Mouse (Mus musculus) layer of hippocampus, adult 8-10 months (tissue): ENCODE measurements around the gene Lrrc4c. TPM values are rescaled to one million over a fixed set of nuclear protein-coding genes. Genes with fewer than 3 reads are reported as not detected.

Experiments
- DNase-seq, 2 experiments: peaks; one replicate each; pipeline ENCODE4 v3.0.0; 2022; ENCODE audit warnings: low spot score in 2 of 2
- total RNA-seq, 4 experiments: library from RNA; stranded (reverse); gene quantifications; 2 replicates each; pipeline ENCODE4 v1.2.4; 2022

Lrrc4c gene
- total RNA-seq, result 10 to 100 TPM; 67.3 to 78.3 (median 72.0) TPM

DNA sequence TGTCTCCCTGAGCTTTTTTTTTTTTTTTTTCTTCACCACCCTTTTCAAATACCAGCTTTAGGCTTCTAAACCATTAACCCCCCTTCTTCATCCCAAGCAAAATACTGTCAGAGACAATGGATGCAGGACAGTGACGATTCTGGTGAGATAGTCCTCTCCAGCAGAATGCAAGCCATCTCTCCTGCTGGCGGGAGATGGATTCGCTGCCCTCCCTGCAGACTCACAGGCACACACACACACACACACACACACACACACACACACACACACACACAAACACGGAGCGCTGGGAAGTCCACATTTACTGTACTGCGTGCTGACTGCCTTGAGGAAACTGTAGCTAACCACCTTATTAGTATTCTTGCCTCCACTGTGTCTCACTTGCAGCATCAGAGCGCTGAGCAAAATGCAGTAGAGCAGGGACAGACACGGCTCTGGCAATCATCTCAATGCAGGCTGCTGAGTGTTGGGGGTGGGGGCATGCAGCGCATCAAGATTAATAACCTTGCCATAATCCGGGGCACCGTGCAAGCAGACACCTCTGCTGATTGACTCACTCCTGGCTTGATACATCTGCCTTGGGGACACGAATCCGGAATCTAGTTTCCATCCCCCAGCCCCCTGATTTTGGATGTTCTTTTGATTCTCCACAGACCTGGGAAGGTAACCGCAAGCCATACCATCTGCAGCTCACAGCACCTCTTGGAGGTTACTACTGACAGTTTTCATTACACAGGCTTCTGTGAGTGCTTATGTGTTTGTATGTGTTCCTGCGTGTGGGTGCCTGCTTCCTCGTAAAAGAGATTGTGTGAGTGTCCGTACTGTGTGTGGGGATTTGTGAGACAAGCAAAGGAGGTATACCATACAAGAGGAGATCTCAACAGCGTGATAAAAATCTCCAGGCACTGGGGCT lies at the start of gene Lrrc4c:
TSS of gene Lrrc4c (plus strand) at position 783 of the 913 bp plus-strand sequence.
- peak; percentile 37 to 56 for DNase-seq

DNA sequence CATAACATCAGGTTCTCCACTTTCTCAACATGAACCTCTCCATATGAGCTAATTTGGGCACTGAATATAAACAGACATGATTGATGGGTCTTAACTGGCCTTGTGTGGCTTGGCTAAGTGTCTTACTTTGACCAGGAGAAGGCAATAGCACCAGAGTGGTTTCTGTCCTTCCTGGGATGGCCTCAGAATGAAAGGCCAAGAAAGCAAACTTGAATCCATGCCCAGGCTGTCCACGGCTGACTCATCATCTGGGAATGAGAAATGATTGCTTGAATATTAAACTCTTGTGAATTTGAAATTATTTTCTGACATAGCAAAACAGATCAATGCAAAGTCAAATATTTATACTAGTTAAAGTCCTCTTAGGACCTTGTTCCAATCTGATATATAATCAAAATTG lies 42.9 kb upstream of the Lrrc4c start:
- DNase-seq, result no peak

DNA sequence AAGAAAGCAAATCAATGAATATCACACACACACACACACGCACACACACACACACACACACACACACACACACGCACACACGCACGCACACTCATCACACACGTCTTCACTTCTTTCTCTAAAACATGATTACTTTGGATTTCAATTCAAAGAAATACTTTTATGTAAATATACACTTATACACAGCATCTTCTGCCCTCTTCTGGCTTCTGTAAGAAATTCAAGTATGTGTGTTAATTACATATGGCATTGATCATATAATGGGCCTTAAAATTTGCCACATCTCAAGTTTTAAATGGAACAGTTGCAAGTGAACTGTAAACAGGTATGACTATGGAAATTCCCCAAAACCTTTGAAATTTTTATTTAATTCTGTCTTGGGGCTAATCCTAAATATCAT lies 35.0 kb upstream of the Lrrc4c start:
- no peak for DNase-seq

DNA sequence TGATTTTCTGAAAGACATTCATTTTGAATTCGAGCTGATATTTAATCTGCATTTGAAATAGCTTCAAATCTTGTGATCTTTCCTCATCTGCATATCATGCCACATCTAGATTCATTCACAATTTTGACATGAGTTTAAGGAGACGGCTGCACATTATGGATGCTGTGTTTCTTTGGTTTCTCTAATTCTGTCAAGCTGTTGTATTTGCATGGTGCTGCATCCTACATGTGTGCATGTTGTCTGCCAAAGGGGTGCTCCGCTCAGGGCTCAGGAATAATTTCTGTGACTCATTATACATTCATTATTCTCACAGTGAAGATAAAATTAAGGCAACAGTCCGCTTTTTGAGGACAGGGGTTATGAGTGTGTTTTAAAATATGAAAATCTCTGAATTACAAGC lies 30.5 kb upstream of the Lrrc4c start:
- DNase-seq, result no peak

DNA sequence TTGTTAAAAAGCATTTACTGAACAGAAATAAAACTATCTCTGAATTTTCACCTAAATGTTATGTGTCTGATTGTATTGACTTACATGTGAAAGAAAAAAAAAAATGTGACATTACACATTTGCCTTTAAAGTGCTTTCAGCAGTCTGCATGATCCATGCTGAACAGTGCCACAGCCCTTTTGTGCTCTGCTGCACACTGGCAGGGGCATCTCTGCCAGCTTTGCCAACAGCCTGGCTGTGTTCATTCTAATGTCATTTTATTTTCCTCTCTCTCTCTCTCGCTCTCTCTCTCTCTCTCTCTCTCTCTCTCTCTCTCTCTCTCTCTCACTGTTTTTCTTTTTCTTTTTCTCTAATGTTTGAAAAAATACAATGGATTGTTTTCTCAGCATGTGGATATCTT lies 27.4 kb upstream of the Lrrc4c start:
- DNase-seq, result no peak

DNA sequence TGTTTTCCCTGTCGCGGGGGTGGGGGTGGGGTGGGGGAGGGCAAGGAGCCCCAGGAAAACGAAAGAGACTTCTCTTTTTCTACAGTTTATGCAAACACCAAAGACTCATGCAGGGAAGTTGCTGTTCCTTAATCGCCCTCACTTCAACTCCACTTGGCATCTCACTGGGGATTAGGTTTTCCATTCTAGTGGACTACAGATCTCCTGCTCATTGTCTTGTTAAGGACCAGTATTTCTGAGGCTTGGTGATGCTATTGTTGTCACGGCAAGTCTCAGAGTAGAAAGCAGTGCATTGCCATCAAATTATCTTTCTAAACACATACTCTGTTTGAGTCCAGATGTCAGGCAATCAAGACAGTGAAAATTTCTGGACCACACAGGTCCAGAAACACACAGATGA lies 2.9 kb upstream of the Lrrc4c start:
- no peak for DNase-seq

DNA sequence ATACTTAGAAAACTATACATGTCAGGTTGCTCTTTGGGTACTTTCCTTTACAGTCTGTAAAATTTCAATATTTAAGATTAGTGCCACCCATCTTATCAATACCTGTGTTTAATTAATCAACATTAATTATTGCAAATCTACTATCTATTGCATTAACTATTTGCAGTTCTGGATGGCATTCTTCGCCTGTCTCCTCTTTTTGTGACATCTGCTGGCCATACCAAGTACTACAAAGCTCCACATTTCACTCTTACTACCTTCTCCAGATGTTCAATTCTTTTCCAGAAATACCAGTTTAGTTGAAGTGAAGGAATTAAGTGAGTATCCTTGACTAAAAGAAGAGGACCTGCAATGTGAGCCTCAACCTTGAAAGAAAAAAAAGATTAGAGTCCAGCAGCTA lies 1.4 kb upstream of the Lrrc4c start:
- DNase-seq, result no peak

DNA sequence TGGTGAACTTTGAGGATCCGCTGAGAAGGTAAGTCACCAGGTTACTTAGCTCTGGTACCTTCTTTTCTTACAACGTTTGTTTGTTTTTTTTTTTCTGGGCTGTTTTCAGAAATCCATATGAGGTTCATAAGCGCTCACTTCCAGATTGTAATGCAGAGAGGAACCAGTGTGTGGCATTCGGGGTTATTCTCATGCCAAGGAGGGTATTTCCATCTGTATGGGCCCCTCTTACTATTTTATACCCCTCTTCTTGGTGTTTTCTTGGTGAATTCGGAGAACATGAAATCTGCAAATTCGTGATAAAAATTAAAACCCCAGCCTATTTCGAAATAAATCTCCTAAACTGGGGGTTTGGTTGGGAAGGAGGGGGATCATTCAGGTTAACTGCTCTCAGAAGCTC lies 587 bp downstream of the Lrrc4c start:
- DNase-seq, result no peak

DNA sequence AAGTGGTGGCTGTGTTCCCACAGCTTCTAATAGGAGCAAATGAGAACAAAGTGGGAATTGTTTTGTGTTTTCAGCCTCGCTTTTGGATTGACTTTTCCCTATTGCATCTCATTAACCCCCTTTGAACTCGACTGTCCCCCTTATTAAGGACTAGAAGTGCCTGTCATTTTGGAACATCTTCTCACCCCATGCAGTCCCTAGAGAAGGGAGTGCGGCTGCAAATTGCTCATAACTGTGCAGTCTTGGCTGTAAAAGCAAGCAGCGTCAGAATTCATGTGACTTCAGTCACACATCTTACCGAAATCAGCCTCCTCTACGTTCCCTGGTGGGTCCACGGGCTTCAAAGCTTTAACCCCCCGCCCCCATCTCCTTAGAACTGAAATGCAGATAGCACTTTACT lies 1.2 kb downstream of the Lrrc4c start:
- peak; percentile 22 to 46 for DNase-seq

DNA sequence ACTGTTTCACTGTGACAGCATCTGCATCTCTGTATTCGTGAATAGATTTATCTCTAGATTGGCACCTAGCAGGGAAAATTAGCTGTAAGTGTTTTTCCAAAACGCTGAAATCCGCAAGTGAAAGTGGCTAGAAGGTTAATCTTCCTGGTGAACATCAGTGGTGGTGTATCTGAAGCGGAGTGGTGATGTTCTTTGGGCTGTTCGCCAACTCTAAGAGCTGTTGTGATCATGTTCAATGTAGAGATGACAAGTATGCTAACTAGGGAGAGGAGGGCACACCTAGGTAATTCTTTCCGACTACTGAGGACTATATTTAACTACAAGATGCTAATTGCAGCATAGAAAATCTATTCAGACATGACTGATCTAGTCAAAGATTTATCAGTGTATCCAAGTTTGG lies 1.7 kb downstream of the Lrrc4c start:
- DNase-seq, result peak; percentile 12 to 25

DNA sequence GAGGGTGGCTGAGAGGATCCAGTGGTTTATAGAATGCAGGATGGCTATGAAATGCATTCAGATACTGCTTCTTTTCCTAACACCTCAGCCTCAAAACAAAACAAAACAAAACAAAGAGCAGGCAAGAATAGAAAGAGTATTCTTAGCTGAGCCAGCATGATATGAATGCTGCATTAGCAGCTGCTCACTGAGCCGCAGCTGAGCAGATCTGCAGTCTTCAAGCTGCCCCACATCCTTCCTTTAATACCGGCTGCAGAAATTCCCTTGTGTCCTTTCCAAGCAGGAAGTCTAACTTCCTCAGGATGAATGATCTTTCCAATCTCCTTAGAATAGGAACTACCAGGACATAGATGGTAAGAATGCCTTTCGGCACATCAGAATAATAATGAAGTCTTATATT lies 16.7 kb downstream of the Lrrc4c start:
- no peak for DNase-seq

DNA sequence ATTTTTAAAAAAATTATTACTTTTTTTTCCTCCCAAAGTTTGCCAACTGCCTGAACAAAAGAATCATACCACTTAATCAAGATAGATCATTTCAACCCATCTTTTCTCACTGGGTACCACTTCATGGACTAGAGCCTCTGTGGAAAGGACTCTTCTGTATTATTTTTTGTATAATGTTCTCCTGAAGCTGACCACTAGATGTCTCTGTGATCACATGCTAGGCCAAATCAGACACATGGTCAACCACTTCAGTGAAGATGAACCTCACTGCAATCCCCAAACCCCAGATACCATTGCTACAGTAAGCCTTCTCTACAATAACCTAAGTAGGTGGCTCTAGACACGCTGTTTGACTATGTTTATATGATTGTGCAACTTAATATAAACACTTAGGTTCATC lies 19.4 kb downstream of the Lrrc4c start:
- peak in 1 of 2 experiments; percentile 13 for DNase-seq

DNA sequence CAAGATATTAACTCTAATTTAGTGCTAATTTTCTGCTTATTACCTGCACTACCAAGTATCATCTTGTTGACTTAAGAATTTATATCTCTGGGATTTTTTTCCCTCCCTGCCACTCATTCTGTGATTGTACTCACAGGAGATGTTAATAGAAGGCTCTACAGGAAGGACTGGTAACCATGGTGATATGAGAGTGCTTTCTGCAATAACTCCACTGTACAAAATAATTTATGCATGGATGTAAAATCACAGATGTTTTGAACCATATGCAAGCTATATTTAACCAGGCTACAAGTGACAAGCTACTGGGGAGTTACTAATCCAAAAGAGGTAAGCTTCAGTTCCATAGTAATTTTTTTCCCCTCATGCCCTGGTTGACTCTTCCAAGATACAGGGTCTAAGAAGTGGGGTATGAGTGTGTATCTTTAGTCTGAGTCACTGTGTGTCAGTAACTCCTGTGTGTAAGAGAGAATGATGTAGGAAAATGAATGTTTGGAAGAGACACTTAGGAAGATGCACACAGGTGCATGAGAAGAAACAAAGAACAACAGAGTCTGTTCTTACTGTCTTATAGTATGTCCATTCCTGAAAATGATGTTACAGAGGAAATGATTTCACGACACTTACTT lies 83.3 kb downstream of the Lrrc4c start:
- DNase-seq, result no peak

DNA sequence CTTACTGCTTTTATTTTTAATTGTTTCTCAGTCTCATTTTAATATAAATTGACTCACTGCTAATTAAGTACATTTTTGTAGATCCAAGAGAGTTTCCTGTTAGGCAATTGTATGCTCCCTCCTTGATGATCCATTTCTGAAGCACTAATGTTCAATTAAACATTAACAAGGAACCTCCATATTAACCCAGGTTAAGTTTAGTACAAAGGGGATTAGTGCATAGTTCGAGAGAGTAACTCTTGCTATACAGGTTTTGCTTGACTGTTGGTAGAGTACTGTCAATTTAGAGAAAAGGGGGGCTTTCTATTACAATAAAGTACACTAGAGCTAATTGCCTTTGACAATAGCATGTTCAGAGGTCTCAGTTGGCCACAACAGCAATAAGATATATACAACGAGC lies 84.5 kb downstream of the Lrrc4c start:
- no peak for DNase-seq

DNA sequence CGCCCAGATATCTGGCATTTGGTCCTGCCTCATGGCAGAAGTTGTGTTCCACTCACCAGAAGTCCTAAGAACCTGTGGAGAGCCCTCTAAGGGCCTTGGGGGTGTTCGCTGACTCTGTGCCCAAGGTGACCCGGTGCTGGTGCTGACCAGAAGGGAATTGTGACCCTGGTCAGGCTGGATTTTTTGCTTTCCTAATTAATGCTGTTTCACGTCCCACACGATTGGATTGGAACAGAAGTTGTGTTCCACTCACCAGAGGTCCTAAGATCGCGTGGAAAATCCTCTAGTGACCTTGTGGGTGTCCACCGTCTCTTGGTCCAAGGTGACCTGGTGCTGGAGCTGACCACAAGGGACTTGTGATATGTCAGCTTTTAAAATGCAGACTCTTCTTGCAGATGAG lies 88.9 kb downstream of the Lrrc4c start:
- DNase-seq, result no peak

DNA sequence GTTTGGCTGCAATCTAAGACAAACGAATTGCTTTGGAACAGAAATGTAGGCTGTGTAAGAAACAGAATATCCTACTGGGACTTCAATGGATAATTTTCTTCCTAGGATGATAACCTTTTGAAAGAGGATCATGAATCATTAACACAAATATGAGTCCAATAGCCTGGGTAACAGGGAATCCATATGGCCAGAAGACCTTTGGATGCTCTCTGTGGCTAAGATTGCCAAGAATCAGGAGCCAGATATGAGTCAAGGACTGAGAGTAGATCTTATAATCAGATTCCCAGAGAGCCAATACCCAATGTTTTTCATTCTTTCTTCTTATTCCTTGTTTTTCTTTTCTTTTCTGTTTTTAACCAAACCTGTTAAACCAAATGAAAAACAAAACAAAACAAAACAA lies 93.2 kb downstream of the Lrrc4c start:
- DNase-seq, result no peak

DNA sequence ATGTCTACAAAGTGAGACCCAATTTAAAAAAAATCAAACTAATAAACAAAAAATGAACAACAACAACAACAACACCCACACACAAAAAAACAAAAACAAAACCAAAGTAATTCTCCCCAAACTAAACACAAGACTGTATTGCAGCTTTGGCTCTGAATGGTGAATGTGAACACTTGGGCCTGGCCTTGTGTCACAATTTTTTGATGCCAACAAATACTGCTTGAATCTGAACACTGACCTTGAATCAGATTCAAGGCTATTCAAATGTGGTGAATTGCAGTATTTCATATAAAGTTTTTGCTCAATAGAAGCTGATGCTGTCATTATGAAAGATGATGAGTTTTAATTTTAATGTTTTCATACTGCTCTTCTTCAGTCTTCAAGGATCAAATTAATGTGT lies 143.6 kb downstream of the Lrrc4c start:
- no peak for DNase-seq

DNA sequence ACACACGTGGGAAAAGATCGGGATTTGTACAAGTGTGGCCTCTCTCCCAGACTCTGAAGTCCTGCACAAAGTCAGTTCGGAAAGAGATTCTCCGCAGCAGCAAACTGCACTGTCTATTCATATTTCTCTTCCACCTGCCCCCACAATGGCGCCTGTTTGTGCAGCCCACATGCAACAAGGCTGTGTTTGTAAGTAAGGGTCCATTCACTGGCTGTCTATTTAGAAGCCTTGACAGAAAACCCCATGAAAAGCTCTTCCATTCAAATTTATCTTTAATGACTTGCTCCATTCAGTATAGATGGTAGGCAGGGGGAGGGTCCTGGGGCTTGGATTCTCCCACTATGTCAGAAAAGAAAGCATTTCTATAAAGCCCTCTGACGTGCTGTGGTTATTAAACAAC lies 157.7 kb downstream of the Lrrc4c start:
- DNase-seq, result no peak

DNA sequence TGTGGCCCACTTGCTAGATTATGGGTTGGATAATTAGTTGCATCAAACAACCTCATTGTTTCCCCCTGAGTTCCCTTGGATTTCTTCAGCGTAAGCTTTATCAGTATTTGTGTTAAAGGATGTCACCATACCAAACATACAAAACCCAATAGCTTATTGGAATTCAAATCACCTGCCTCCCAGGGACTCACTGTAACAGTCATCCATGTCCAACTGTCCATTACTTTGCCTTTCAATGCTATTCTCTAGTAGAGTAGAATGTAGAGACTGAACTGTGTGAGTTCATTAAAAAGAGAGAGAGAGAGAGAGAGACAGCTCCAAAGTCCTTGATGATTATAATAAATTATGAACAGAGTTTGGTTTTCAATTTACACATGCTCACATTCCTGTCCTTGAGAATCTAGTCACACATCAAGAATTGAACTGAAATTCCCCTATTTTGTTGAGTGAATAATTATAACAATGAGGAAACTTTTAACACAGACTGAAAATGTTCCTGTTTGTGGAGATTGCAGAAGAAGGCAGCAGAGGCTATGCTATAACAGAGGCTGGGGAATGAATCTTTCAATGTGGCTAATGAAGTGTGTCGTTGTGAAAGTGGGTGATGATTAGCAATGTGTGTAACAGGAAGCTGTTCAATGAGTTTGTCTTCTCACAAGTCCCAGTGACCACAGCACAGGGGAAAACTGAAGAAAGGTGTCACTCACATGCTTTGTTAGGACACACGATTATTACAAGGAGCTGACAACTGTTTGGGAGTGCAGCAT lies 181.3 kb downstream of the Lrrc4c start:
- no peak for DNase-seq

DNA sequence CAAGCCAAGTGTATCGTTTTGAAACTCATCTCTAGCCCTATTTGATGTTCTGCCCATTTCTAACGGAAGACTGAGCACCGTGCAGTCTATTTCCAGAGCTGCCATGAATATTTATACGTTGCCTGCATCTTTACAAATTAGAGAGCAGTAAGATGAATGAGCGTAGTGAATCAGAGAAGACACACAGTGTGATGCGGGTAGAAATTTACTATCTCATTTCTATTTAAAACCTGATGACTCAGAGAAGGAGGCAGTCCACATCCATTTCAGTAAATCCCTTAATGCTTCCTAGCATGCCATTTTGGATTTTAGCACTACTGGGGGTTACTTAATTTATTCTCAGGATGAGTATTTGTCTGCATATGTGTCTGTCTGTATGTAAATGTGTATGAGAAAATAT lies 186.2 kb downstream of the Lrrc4c start:
- DNase-seq, result no peak

DNA sequence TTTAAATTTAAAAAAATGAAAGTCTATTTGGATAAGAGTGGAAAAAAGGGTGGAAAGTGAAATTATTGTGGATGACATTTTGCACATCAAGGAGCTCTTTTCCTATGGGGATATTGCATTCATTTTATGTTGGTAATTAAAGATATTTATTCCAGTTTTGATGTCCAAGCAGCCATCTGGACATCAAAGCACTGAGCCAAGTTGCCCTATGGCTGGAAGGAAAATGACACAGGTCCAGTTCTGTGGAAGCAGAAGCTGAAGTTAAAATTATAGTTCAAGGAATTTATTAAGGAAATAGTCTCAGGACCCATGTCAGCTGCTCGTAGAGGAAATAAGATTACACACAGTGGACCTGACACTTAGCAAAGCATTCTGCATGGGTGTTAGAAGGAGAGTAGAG lies 187.7 kb downstream of the Lrrc4c start:
- no peak for DNase-seq

DNA sequence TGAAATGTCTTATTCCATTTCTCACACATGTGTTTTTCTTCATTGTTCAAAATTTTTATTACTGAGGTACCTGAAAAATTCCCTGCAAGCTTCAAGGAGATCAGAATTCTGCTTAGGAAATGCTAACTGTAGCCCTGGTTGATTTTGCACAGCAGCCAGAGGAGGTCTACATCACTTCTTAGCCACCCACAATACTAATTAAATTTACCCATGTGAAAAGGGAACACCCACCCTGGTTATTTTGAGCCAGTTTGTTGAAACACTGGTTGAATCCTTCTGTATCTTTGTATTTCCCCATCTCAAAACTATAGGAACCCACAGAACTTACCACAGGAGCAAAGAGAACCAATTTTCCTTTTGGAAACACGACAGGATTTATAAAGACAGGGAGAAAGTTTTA lies 191.0 kb downstream of the Lrrc4c start:
- no peak for DNase-seq
